In the genomic region with DNA sequence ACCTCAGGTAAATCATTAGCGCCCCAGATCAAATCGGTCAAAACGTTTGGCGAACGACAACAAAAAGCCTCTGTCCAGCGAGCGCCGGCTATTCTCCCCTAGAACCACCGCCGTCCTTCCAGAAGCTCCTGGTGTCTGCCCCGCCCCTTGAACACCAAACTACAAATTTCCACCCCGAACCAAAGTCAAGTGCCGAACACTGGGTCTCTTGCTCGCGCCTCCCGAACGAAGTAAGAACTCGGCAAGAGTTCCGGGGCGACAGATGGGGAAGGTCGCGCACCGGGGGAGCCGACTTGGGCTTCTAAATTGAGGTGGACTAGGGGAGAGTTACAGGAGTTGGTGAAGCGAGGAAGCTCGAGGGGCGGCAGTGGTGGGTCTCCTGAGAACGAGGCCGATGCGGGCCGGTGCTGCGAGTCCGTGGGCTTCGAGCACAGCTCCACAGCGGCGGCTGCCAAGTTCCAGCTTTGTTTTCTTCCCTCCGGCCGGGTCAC, we compare ENCODE assay signal across 8 mouse cellular contexts. TPM values are rescaled to one million over a fixed set of nuclear protein-coding genes. Genes with fewer than 3 reads are reported as not detected.
A peak's percentile ranks its signal among the peaks of the same experiment; 100 is the strongest.
DNase-seq lines count a peak whose midpoint lies in the region; ATAC-seq and TF ChIP-seq lines count a peak whose summit lies in the region.

A gene (plus strand): TSS at position 174 of the 491 bp plus-strand sequence.

- H3K36me3 ChIP-seq in E14TG2a.4 (ENCODE audit: insufficient read depth, low read length) = peaks cover 39% of the 10 kb centered on the region
- peaks cover 36% of the 10 kb centered on the region for H3K36me3 ChIP-seq in embryonic facial prominence, embryonic 14.5 days (ENCODE audit: control insufficient read depth, insufficient read depth, low read length)
- peaks cover 39% of the 10 kb centered on the region for H3K36me3 ChIP-seq in heart, embryonic 14.5 days (ENCODE audit: control insufficient read depth, insufficient read depth, low read length)
- peaks cover 12% of the 10 kb centered on the region for H3K36me3 ChIP-seq in kidney, postnatal 0 days (ENCODE audit: insufficient read depth, low read length)
- H3K36me3 ChIP-seq in liver, embryonic 16.5 days (ENCODE audit: control insufficient read depth, insufficient read depth) = peaks cover 7% of the 10 kb centered on the region; the same call in 1 of the 2 replicates

- H3K27me3 ChIP-seq in E14TG2a.4 (ENCODE audit: insufficient read depth, low read length) = peaks cover 16% of the 10 kb centered on the region
- H3K27me3 ChIP-seq in embryonic facial prominence, embryonic 14.5 days (replicated peaks; ENCODE audit: control insufficient read depth, insufficient read depth, low read length) = no peaks in the 10 kb centered on the region
- H3K27me3 ChIP-seq in heart, embryonic 14.5 days (ENCODE audit: control insufficient read depth, insufficient read depth, low read length) = no peaks in the 10 kb centered on the region
- H3K27me3 ChIP-seq in kidney, postnatal 0 days (ENCODE audit: insufficient read depth, low read length) = no peaks in the 10 kb centered on the region
- H3K27me3 ChIP-seq in liver, embryonic 16.5 days (ENCODE audit: control insufficient read depth, insufficient read depth, low read depth, low read length) = no peaks in the 10 kb centered on the region

- DNase-seq in T-cell, adult 2 months (ENCODE audit: low spot score) = peak; percentile 47
- DNase-seq in embryonic facial prominence, embryonic 14.5 days (ENCODE audit: low spot score) = peak; percentile 44
- DNase-seq in kidney, postnatal 0 days (ENCODE audit: low spot score) = peak; percentile 72
- no peak for DNase-seq in frontal cortex, postnatal 36 days (ENCODE audit: low spot score in 2 of 2)

- peaks cover 18% of the 10 kb centered on the region for H3K4me1 ChIP-seq in E14TG2a.4 (replicated peaks; ENCODE audit: low read depth, low read length)
- peaks cover 19% of the 10 kb centered on the region for H3K4me1 ChIP-seq in embryonic facial prominence, embryonic 14.5 days (ENCODE audit: control insufficient read depth, insufficient read depth, low read length)
- H3K4me1 ChIP-seq in heart, embryonic 14.5 days (ENCODE audit: control insufficient read depth in 2 of 2, insufficient read depth in 2 of 2, low read length in 2 of 2) = peaks cover 5 to 16% of the 10 kb centered on the region in 2 experiments
- H3K4me1 ChIP-seq in kidney, postnatal 0 days (replicated peaks; ENCODE audit: insufficient read depth, low read length) = no peaks in the 10 kb centered on the region; the same call in 1 of the 2 replicates
- peaks cover 22% of the 10 kb centered on the region for H3K4me1 ChIP-seq in liver, embryonic 16.5 days (ENCODE audit: control insufficient read depth, low read depth, low read length)
- peaks cover 9% of the 10 kb centered on the region for H3K4me1 ChIP-seq in olfactory bulb, adult 2 months (ENCODE audit: control insufficient read depth, insufficient read depth, low read length)

- no peaks in the 10 kb centered on the region for H3K9me3 ChIP-seq in E14TG2a.4 (ENCODE audit: low read length)
- H3K9me3 ChIP-seq in embryonic facial prominence, embryonic 14.5 days (ENCODE audit: control insufficient read depth, low read length) = no peaks in the 10 kb centered on the region
- no peaks in the 10 kb centered on the region for H3K9me3 ChIP-seq in heart, embryonic 14.5 days (ENCODE audit: control insufficient read depth, low read length)
- H3K9me3 ChIP-seq in kidney, postnatal 0 days (replicated peaks; ENCODE audit: low read length) = no peaks in the 10 kb centered on the region
- no peaks in the 10 kb centered on the region for H3K9me3 ChIP-seq in liver, embryonic 16.5 days (replicated peaks; ENCODE audit: control insufficient read depth, low read length)

- H3K4me3 ChIP-seq in E14TG2a.4 (replicated peaks; ENCODE audit: low read length) = peak within 1 kb of the TSS; percentile 95
- peak within 1 kb of the TSS; percentile 87 for H3K4me3 ChIP-seq in embryonic facial prominence, embryonic 14.5 days (ENCODE audit: low read depth, low read length)
- H3K4me3 ChIP-seq in heart, embryonic 14.5 days (ENCODE audit: control insufficient read depth in 1 of 2, insufficient read depth in 1 of 2, low read depth in 1 of 2, low read length in 2 of 2) = peak within 1 kb of the TSS; percentile 59 to 82
- peak within 1 kb of the TSS; percentile 69 for H3K4me3 ChIP-seq in kidney, postnatal 0 days (replicated peaks; ENCODE audit: low read depth, low read length)
- H3K4me3 ChIP-seq in liver, embryonic 16.5 days (ENCODE audit: low read depth, low read length) = peak within 1 kb of the TSS; percentile 98
- H3K4me3 ChIP-seq in olfactory bulb, adult 2 months (ENCODE audit: insufficient read depth, low read depth, low read length) = peak within 1 kb of the TSS; percentile 68

- under 1% methylated on average over 34 of the region's 38 CpGs for WGBS in embryonic facial prominence, embryonic 14.5 days
- under 1% methylated on average over 38 of the region's 38 CpGs for WGBS in heart, embryonic 14.5 days
- WGBS in kidney, postnatal 0 days = under 1% methylated on average over 38 of the region's 38 CpGs
- under 1% methylated on average over 38 of the region's 38 CpGs for WGBS in liver, embryonic 16.5 days (ENCODE audit: insufficient replicate concordance)
- under 1% methylated on average over 38 of the region's 38 CpGs for WGBS in olfactory bulb, adult 2 months

- ATAC-seq in embryonic facial prominence, embryonic 14.5 days (ENCODE audit: low read depth) = peak; percentile 43
- peak; percentile 33; the same call in 1 of the 2 replicates for ATAC-seq in heart, embryonic 14.5 days (ENCODE audit: insufficient number of reproducible peaks, insufficient read depth, low FRiP score, low read depth)
- peak; percentile 29 for ATAC-seq in kidney, postnatal 0 days (replicated peaks; ENCODE audit: low FRiP score, low read depth)
- ATAC-seq in liver, embryonic 16.5 days (ENCODE audit: low read depth) = peak; percentile 28

- peak within 1 kb of the TSS; percentile 78 for H3K4me2 ChIP-seq in embryonic facial prominence, embryonic 14.5 days (ENCODE audit: low read depth, low read length)
- peak within 1 kb of the TSS; percentile 97 for H3K4me2 ChIP-seq in heart, embryonic 14.5 days (ENCODE audit: low read length)
- peak within 1 kb of the TSS; percentile 60 for H3K4me2 ChIP-seq in kidney, postnatal 0 days (ENCODE audit: low read length)
- H3K4me2 ChIP-seq in liver, embryonic 16.5 days (ENCODE audit: low read depth, low read length) = peak within 1 kb of the TSS; percentile 74

- H3K9ac ChIP-seq in embryonic facial prominence, embryonic 14.5 days (ENCODE audit: low read depth, low read length) = peak within 1 kb of the TSS; percentile 86
- H3K9ac ChIP-seq in heart, embryonic 14.5 days (ENCODE audit: low read length) = peak within 1 kb of the TSS; percentile 91
- H3K9ac ChIP-seq in kidney, postnatal 0 days (ENCODE audit: low read depth, low read length) = peak within 1 kb of the TSS; percentile 69
- peak within 1 kb of the TSS; percentile 96 for H3K9ac ChIP-seq in liver, embryonic 16.5 days (ENCODE audit: low read depth, low read length)

- TF ChIP-seq CTCF in E14TG2a.4 (conservative IDR thresholded peaks at IDR 0.05; ENCODE audit: low read length) = no peak
- TF ChIP-seq CTCF in kidney, postnatal 0 days (IDR thresholded peaks at IDR 0.05; ENCODE audit: low read depth) = no peak
- no peak for TF ChIP-seq CTCF in olfactory bulb, adult 2 months (IDR thresholded peaks at IDR 0.05; ENCODE audit: insufficient read depth, low read depth, low read length)

- peak within 1 kb of the TSS; percentile 81 for H3K27ac ChIP-seq in embryonic facial prominence, embryonic 14.5 days (replicated peaks; ENCODE audit: low read depth, low read length)
- H3K27ac ChIP-seq in heart, embryonic 14.5 days (replicated peaks in 1 of 2; ENCODE audit: control insufficient read depth in 1 of 2, insufficient read depth in 1 of 2, low read depth in 2 of 2, low read length in 2 of 2) = peak within 1 kb of the TSS; percentile 69 to 90
- H3K27ac ChIP-seq in kidney, postnatal 0 days = peak within 1 kb of the TSS; percentile 87
- peak within 1 kb of the TSS; percentile 94 for H3K27ac ChIP-seq in liver, embryonic 16.5 days (ENCODE audit: low read length)
- H3K27ac ChIP-seq in olfactory bulb, adult 2 months (ENCODE audit: insufficient read depth, low read depth, low read length) = peak within 1 kb of the TSS; percentile 27; the same call in 1 of the 2 replicates

- TF ChIP-seq POLR2A in olfactory bulb, adult 2 months (IDR thresholded peaks at IDR 0.05; ENCODE audit: insufficient read depth, low read depth, low read length) = no peak

RNA-seq across cellular contexts. Expression of the gene that starts here (rescaled TPM):
- 39.5 and 41.6 TPM in 2 replicates for polyA plus RNA-seq in embryonic facial prominence, embryonic 14.5 days (2014; fragmentation: Nextera tagmentation; extraction: Ambion mirVana)
- 31.5 and 33.5 TPM in 2 replicates for polyA plus RNA-seq in heart, embryonic 14.5 days (2014; fragmentation: Nextera tagmentation; extraction: Ambion mirVana)
- polyA plus RNA-seq in kidney, postnatal 0 days (2015; fragmentation: Nextera tagmentation; extraction: Ambion mirVana) = 27.6 and 29.2 TPM in 2 replicates
- polyA plus RNA-seq in liver, embryonic 16.5 days (2015; fragmentation: Nextera tagmentation; extraction: Ambion mirVana) = 19.0 and 20.5 TPM in 2 replicates
- 263 TPM in 1 of 2 replicates, not detected in the other for polyA plus RNA-seq in olfactory bulb, adult 2 months (2012; ENCODE audit: insufficient read depth, insufficient read length, low replicate concordance, missing spikeins)

Comparison
In these comparisons a context has a peak if more than half of its experiments do, and no peak if none do; other contexts are left out.
1. DNase-seq: peak in T-cell, adult 2 months (single experiment), embryonic facial prominence, embryonic 14.5 days (single experiment) and kidney, postnatal 0 days (single experiment); none in frontal cortex, postnatal 36 days (0 of 2).
2. H3K27ac ChIP-seq: peak in every context shown above with its lines; median percentile 94 in liver, embryonic 16.5 days; 87 in kidney, postnatal 0 days; 81 in embryonic facial prominence, embryonic 14.5 days; 80 in heart, embryonic 14.5 days; 27 in olfactory bulb, adult 2 months.
3. Peak in every context shown above with its lines, with median percentiles within 50 percentile points of each other: H3K4me3 ChIP-seq, ATAC-seq, H3K4me2 ChIP-seq and H3K9ac ChIP-seq.